Mouse (Mus musculus) kidney, adult 2 months (tissue): Measurements from ENCODE around the gene Iscu.

Experiments
- CTCF ChIP-seq: fragments of 200-500 bp; conservative IDR thresholded peaks from 2 replicates; pipeline ENCODE4 v1.5.1; 2011; ENCODE audit warnings: low read depth, mild to moderate bottlenecking, control low read depth, low read length, moderate library complexity, mixed read lengths; ENCODE audit not compliant: insufficient read depth, insufficient read length
- POLR2A ChIP-seq: fragments of 200-500 bp; IDR thresholded peaks from one replicate; pipeline ENCODE4 v1.6.1; 2011; ENCODE audit warnings: low read depth, low read length, control low read depth

GRCm38 (mm10) chr5:113779569-113779968 is 7.0 kb downstream of the Iscu start:
- TF ChIP-seq CTCF (no peak), POLR2A (no peak)
